In the genomic region with DNA sequence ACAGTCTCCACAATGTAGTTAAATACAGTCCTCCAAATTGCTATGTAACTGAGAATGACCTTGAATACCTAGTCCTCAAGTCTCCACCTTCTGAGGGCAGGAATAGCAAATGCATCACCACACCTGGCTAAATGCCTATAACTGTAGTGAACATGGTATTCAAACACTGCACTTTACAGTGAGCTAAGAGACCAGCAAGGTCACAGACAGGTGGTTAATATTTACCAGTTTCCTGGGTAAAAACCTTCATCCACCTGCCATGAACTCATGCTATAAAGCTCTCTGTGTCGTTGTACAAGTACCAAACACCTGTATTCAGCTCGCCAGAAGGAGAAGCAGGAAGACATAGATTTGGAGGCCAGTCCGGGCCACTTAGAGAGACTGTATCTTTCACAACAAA, we compare ENCODE assay signal across 26 mouse cellular contexts. TPM values are rescaled to one million over a fixed set of nuclear protein-coding genes. Genes with fewer than 3 reads are reported as not detected.
DNase-seq lines count a peak whose midpoint lies in the region; ATAC-seq lines count a peak whose summit lies in the region.
"Had no signal": no experiment of that assay in that cellular context is flagged by ENCODE, and none has a peak within 500 bp of the region (broad histone marks: within the 10 kb centered on the region; RNA-seq: fewer than 3 reads in every experiment).

No protein-coding gene starts in this region.

- H3K36me3 ChIP-seq in kidney, embryonic 14.5 days (ENCODE audit: control insufficient read depth, insufficient read depth, low read length) = no peaks in the 10 kb centered on the region
- H3K36me3 ChIP-seq in liver, embryonic 16.5 days (ENCODE audit: control insufficient read depth, insufficient read depth) = no peaks in the 10 kb centered on the region
- H3K36me3 ChIP-seq in liver, embryonic 11.5 days (ENCODE audit: control insufficient read depth, insufficient read depth, low read length) = no peaks in the 10 kb centered on the region
- H3K36me3 ChIP-seq in kidney, embryonic 16.5 days (ENCODE audit: insufficient read depth, low read length) = no peaks in the 10 kb centered on the region
- H3K36me3 ChIP-seq: embryonic facial prominence, embryonic 10.5 days; embryonic facial prominence, embryonic 15.5 days; heart, embryonic 15.5 days; hindbrain, embryonic 12.5 days had no signal

- ATAC-seq in kidney, embryonic 14.5 days (ENCODE audit: low FRiP score, low TSS enrichment) = no peak
- peak; percentile 69 for ATAC-seq in liver, embryonic 16.5 days (ENCODE audit: low read depth)
- no peak for ATAC-seq in liver, embryonic 11.5 days (replicated peaks; ENCODE audit: low FRiP score)
- ATAC-seq in kidney, embryonic 16.5 days (ENCODE audit: low FRiP score, low TSS enrichment) = 0 out of 2 replicates have a peak, but pooled peaks have one; percentile 8
- ATAC-seq: activated CD4-positive, CD25-positive, alpha-beta regulatory T cell, adult 4 months; forebrain, embryonic 13.5 days; hindbrain, postnatal 0 days had no signal

- H3K4me1 ChIP-seq in kidney, embryonic 14.5 days (ENCODE audit: control insufficient read depth, insufficient read depth, low read length) = peaks cover 17% of the 10 kb centered on the region
- no peaks in the 10 kb centered on the region; the same call in 1 of the 2 replicates for H3K4me1 ChIP-seq in liver, embryonic 16.5 days (ENCODE audit: control insufficient read depth, low read depth, low read length)
- H3K4me1 ChIP-seq in liver, embryonic 11.5 days (replicated peaks; ENCODE audit: control insufficient read depth, insufficient read depth, low read length) = no peaks in the 10 kb centered on the region; the same call in 1 of the 2 replicates
- H3K4me1 ChIP-seq in kidney, embryonic 16.5 days (ENCODE audit: insufficient read depth, low read length) = peaks cover 26% of the 10 kb centered on the region

- no peaks in the 10 kb centered on the region for H3K9me3 ChIP-seq in kidney, embryonic 14.5 days (ENCODE audit: control insufficient read depth, low read length)
- H3K9me3 ChIP-seq in liver, embryonic 16.5 days (replicated peaks; ENCODE audit: control insufficient read depth, low read length) = no peaks in the 10 kb centered on the region
- no peaks in the 10 kb centered on the region for H3K9me3 ChIP-seq in liver, embryonic 11.5 days (ENCODE audit: control insufficient read depth, low read length)
- H3K9me3 ChIP-seq in kidney, embryonic 16.5 days (ENCODE audit: low read length) = no peaks in the 10 kb centered on the region
- H3K9me3 ChIP-seq: embryonic facial prominence, embryonic 10.5 days; embryonic facial prominence, embryonic 15.5 days; forebrain, embryonic 13.5 days; heart, embryonic 10.5 days; heart, embryonic 15.5 days; hindbrain, embryonic 12.5 days had no signal

- no peak overlapping the region for H3K4me3 ChIP-seq in kidney, embryonic 14.5 days (ENCODE audit: low read length)
- H3K4me3 ChIP-seq in liver, embryonic 16.5 days (ENCODE audit: low read depth, low read length) = no peak overlapping the region
- H3K4me3 ChIP-seq in liver, embryonic 11.5 days (ENCODE audit: low read depth, low read length) = no peak overlapping the region
- H3K4me3 ChIP-seq in kidney, embryonic 16.5 days (ENCODE audit: low read length) = no peak overlapping the region
- H3K4me3 ChIP-seq: embryonic facial prominence, embryonic 10.5 days; embryonic facial prominence, embryonic 15.5 days; forebrain, embryonic 13.5 days; heart, embryonic 10.5 days; heart, embryonic 15.5 days; hindbrain, embryonic 12.5 days had no signal

- no peak overlapping the region for H3K4me2 ChIP-seq in kidney, embryonic 14.5 days (replicated peaks; ENCODE audit: low read depth, low read length)
- no peak overlapping the region for H3K4me2 ChIP-seq in liver, embryonic 16.5 days (ENCODE audit: low read depth, low read length)
- H3K4me2 ChIP-seq in liver, embryonic 11.5 days = no peak overlapping the region
- no peak overlapping the region for H3K4me2 ChIP-seq in kidney, embryonic 16.5 days (replicated peaks; ENCODE audit: low read depth, low read length)
- H3K4me2 ChIP-seq: embryonic facial prominence, embryonic 15.5 days; forebrain, embryonic 13.5 days; heart, embryonic 15.5 days; hindbrain, embryonic 12.5 days; lung, embryonic 14.5 days had no signal

- H3K9ac ChIP-seq in kidney, embryonic 14.5 days (ENCODE audit: low read depth, low read length) = no peak overlapping the region
- no peak overlapping the region for H3K9ac ChIP-seq in liver, embryonic 16.5 days (ENCODE audit: low read depth, low read length)
- no peak overlapping the region for H3K9ac ChIP-seq in liver, embryonic 11.5 days (ENCODE audit: low read depth, low read length)
- H3K9ac ChIP-seq in kidney, embryonic 16.5 days (replicated peaks; ENCODE audit: low read length) = no peak overlapping the region
- H3K9ac ChIP-seq: embryonic facial prominence, embryonic 15.5 days; forebrain, embryonic 13.5 days; heart, embryonic 15.5 days; hindbrain, embryonic 12.5 days; lung, embryonic 14.5 days had no signal

- H3K27ac ChIP-seq in kidney, embryonic 14.5 days (ENCODE audit: low read depth, low read length) = no peak overlapping the region
- H3K27ac ChIP-seq in liver, embryonic 16.5 days (ENCODE audit: low read length) = no peak overlapping the region
- H3K27ac ChIP-seq in liver, embryonic 11.5 days (ENCODE audit: low read depth, low read length) = no peak overlapping the region
- H3K27ac ChIP-seq in kidney, embryonic 16.5 days (ENCODE audit: low read length) = 0 out of 2 replicates have a peak overlapping the region, but pooled peaks have one; percentile 57
- H3K27ac ChIP-seq: embryonic facial prominence, embryonic 10.5 days; embryonic facial prominence, embryonic 15.5 days; forebrain, embryonic 13.5 days; heart, embryonic 10.5 days; heart, embryonic 15.5 days; hindbrain, embryonic 12.5 days; hindbrain, postnatal 0 days had no signal

- peak; percentile 84 for DNase-seq in kidney, adult 11 months
- no peak for DNase-seq in liver, embryonic 11.5 days (ENCODE audit: low spot score)
- peak; percentile 80 for DNase-seq in large intestine, adult 2 months (ENCODE audit: low read depth, low spot score)
- no peak for DNase-seq in adrenal gland, postnatal 14 days
- no peak for DNase-seq in heart, adult 9 months (ENCODE audit: low spot score in 2 of 2)
- DNase-seq: adrenal gland, adult 8-10 months; cerebellum, adult 8-10 months; cerebellum, postnatal 25 days; gastrocnemius, postnatal 10 days; heart, postnatal 36 days; lung, embryonic 14.5 days; lung, postnatal 14 days; midbrain, embryonic 14.5 days; thymus, adult 2 months; thymus, postnatal 4 days had no signal

- WGBS in kidney, embryonic 14.5 days = 78% methylated on average over 3 of the region's 3 CpGs
- WGBS in liver, embryonic 16.5 days (ENCODE audit: insufficient replicate concordance) = 41% methylated on average over 3 of the region's 3 CpGs
- WGBS in liver, embryonic 11.5 days = 72% methylated on average over 3 of the region's 3 CpGs
- 78% methylated on average over 3 of the region's 3 CpGs for WGBS in kidney, embryonic 16.5 days
- WGBS in large intestine, adult 2 months = 25% methylated on average over 3 of the region's 3 CpGs

- H3K27me3 ChIP-seq in kidney, embryonic 14.5 days (ENCODE audit: control insufficient read depth, insufficient read depth, low read length) = no peaks in the 10 kb centered on the region
- H3K27me3 ChIP-seq in liver, embryonic 16.5 days (ENCODE audit: control insufficient read depth, insufficient read depth, low read depth, low read length) = no peaks in the 10 kb centered on the region; the same call in 1 of the 2 replicates
- peaks cover 4% of the 10 kb centered on the region; the same call in 1 of the 2 replicates for H3K27me3 ChIP-seq in liver, embryonic 11.5 days (replicated peaks; ENCODE audit: control insufficient read depth, insufficient read depth, low read length)
- H3K27me3 ChIP-seq in kidney, embryonic 16.5 days (ENCODE audit: insufficient read depth, low read length) = no peaks in the 10 kb centered on the region
- H3K27me3 ChIP-seq: embryonic facial prominence, embryonic 15.5 days; forebrain, embryonic 13.5 days; heart, embryonic 15.5 days; hindbrain, embryonic 12.5 days had no signal

RNA-seq across cellular contexts. Expression of gene Ddr1, which starts 11.7 kb away (rescaled TPM):
- polyA plus RNA-seq in kidney, embryonic 14.5 days (2014; fragmentation: Nextera tagmentation; extraction: Ambion mirVana) = 34.6 and 52.0 TPM in 2 replicates
- polyA plus RNA-seq in liver, embryonic 16.5 days (2015; fragmentation: Nextera tagmentation; extraction: Ambion mirVana) = 2.9 and 4.1 TPM in 2 replicates
- polyA plus RNA-seq in liver, embryonic 11.5 days (2014; fragmentation: Nextera tagmentation; extraction: Ambion mirVana) = 13.2 and 15.9 TPM in 2 replicates
- polyA plus RNA-seq in kidney, embryonic 16.5 days (2015; fragmentation: Nextera tagmentation; extraction: Ambion mirVana) = 107 and 108 TPM in 2 replicates
- 39.0 and 48.9 TPM in 2 replicates for polyA plus RNA-seq in large intestine, adult 2 months (2012; rRNA removed)
- total RNA-seq in adrenal gland, postnatal 14 days (2021) = 36.3 and 36.4 TPM in 2 replicates

RNA-seq across cellular contexts. Expression of gene Gtf2h4, which starts 42.6 kb away (rescaled TPM):
- 50.7 and 56.7 TPM in 2 replicates for polyA plus RNA-seq in kidney, embryonic 14.5 days (2014; fragmentation: Nextera tagmentation; extraction: Ambion mirVana)
- polyA plus RNA-seq in liver, embryonic 16.5 days (2015; fragmentation: Nextera tagmentation; extraction: Ambion mirVana) = 21.4 and 21.6 TPM in 2 replicates
- 55.3 and 58.6 TPM in 2 replicates for polyA plus RNA-seq in liver, embryonic 11.5 days (2014; fragmentation: Nextera tagmentation; extraction: Ambion mirVana)
- 51.9 and 55.6 TPM in 2 replicates for polyA plus RNA-seq in kidney, embryonic 16.5 days (2015; fragmentation: Nextera tagmentation; extraction: Ambion mirVana)
- 30.3 and 31.1 TPM in 2 replicates for polyA plus RNA-seq in large intestine, adult 2 months (2012; rRNA removed)
- total RNA-seq in adrenal gland, postnatal 14 days (2021) = 24.3 and 24.7 TPM in 2 replicates

RNA-seq across cellular contexts. Expression of gene Vars2, which starts 48.7 kb away (rescaled TPM):
- polyA plus RNA-seq in kidney, embryonic 14.5 days (2014; fragmentation: Nextera tagmentation; extraction: Ambion mirVana) = 9.5 and 16.8 TPM in 2 replicates
- polyA plus RNA-seq in liver, embryonic 16.5 days (2015; fragmentation: Nextera tagmentation; extraction: Ambion mirVana) = 4.9 and 6.5 TPM in 2 replicates
- polyA plus RNA-seq in liver, embryonic 11.5 days (2014; fragmentation: Nextera tagmentation; extraction: Ambion mirVana) = 18.8 and 20.6 TPM in 2 replicates
- polyA plus RNA-seq in kidney, embryonic 16.5 days (2015; fragmentation: Nextera tagmentation; extraction: Ambion mirVana) = 19.8 and 21.0 TPM in 2 replicates
- 20.3 and 25.1 TPM in 2 replicates for polyA plus RNA-seq in large intestine, adult 2 months (2012; rRNA removed)
- total RNA-seq in adrenal gland, postnatal 14 days (2021) = 49.6 and 52.0 TPM in 2 replicates

Comparison
In these comparisons a context has a peak if more than half of its experiments do, and no peak if none do; other contexts are left out.
1. ATAC-seq: peak in liver, embryonic 16.5 days (single experiment) and kidney, embryonic 16.5 days (single experiment); none in kidney, embryonic 14.5 days (single experiment) and liver, embryonic 11.5 days (single experiment).
2. DNase-seq: peak in kidney, adult 11 months (single experiment) and large intestine, adult 2 months (single experiment); none in liver, embryonic 11.5 days (single experiment), adrenal gland, postnatal 14 days (single experiment) and heart, adult 9 months (0 of 2).